Mouse (Mus musculus) cortical plate, adult 2 months (tissue): ENCODE measurements around the gene Smox. TPM values are rescaled to one million over a fixed set of nuclear protein-coding genes. Genes with fewer than 3 reads are reported as not detected.

Source experiments
- H3K27ac ChIP-seq: fragments of 200-500 bp; 2 replicates; pipeline ENCODE4 v1.5.1; 2012; ENCODE audit warnings: low read length, control low read depth, inconsistent platforms; ENCODE audit not compliant: insufficient read depth
- H3K4me1 ChIP-seq: fragments of 200-500 bp; 2 replicates; pipeline ENCODE4 v1.6.1; 2011; ENCODE audit warnings: low read length; ENCODE audit not compliant: control insufficient read depth, insufficient read depth
- H3K4me3 ChIP-seq: fragments of 200-500 bp; 2 replicates; pipeline ENCODE4 v1.5.1; 2011; ENCODE audit warnings: mild to moderate bottlenecking, low read length, control low read depth; ENCODE audit not compliant: insufficient read depth
- CTCF ChIP-seq: fragments of 200-500 bp; IDR thresholded peaks from 2 replicates; pipeline ENCODE4 v1.5.1; 2011; ENCODE audit warnings: mild to moderate bottlenecking, control low read depth, low read length; ENCODE audit not compliant: insufficient read depth; ENCODE audit errors: extremely low read depth
- POLR2A ChIP-seq: fragments of 200-500 bp; IDR thresholded peaks from 2 replicates; pipeline ENCODE4 v1.6.1; 2011; ENCODE audit warnings: mild to moderate bottlenecking, low read length, control low read depth; ENCODE audit not compliant: insufficient read depth; ENCODE audit errors: extremely low read depth
- polyA plus RNA-seq: library from polyadenylated mRNA; depleted of rRNA; stranded (reverse); fragments of >200 nt; gene quantifications from 2 replicates; pipeline ENCODE4 v1.2.3, GENCODE M21; 2012

The Smox gene
- polyA plus RNA-seq, 1 experiment, result 61.1 TPM

- Histone ChIP-seq H3K4me3 (no peak overlapping the region), H3K4me1 (no peaks in the 10 kb centered on the region), H3K27ac (no peak overlapping the region)
- no peak for TF ChIP-seq CTCF
- TF ChIP-seq POLR2A, result no peak
Observed at GRCm38 (mm10) chr2:131531271-131531670, 40.0 kb downstream of the Smox start.

- Histone ChIP-seq H3K27ac (no peak overlapping the region), H3K4me1 (no peaks in the 10 kb centered on the region), H3K4me3 (no peak overlapping the region)
- TF ChIP-seq POLR2A, result no peak
- TF ChIP-seq CTCF, result no peak
Observed at GRCm38 (mm10) chr2:131535168-131535567, 43.9 kb downstream of the Smox start.

- peaks cover 3% of the 10 kb centered on the region; the same call in 1 of the 2 replicates for H3K4me1 ChIP-seq
- TF ChIP-seq POLR2A (no peak), CTCF (no peak)
- no peak overlapping the region for H3K27ac ChIP-seq
- no peak overlapping the region for H3K4me3 ChIP-seq
Observed at GRCm38 (mm10) chr2:131538341-131538740, 47.0 kb downstream of the Smox start.

GRCm38 (mm10) chr2:131539780-131540179, 48.5 kb downstream of the Smox start:
- peaks cover 3% of the 10 kb centered on the region; the same call in 1 of the 2 replicates for H3K4me1 ChIP-seq
- no peak overlapping the region for H3K27ac ChIP-seq
- no peak overlapping the region for H3K4me3 ChIP-seq
- TF ChIP-seq CTCF (no peak), POLR2A (no peak)

DNA sequence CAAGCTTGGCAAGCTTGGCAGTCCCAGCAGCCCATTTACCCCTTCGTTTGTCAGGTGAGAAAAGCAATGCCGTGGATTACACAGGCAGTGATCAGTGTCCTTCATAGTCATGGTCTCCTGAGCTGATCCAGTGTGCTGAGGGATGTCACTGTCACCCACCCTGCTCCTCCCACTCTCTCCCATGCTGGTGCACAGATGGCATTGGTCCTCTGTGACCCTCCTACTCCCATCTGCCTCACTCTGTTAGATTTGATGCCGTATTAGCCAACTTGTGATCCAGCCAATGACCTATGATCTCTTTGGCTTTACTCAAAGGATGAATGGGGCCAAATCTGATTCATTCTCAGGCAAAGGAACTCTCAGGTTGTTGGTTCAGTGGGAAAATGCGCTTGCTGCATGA, 50.4 kb downstream of the Smox start:
- no peak overlapping the region for H3K27ac ChIP-seq
- TF ChIP-seq POLR2A (peak; percentile 15; the same call in 1 of the 2 replicates), CTCF (no peak)
- H3K4me1 ChIP-seq, result peaks cover 3% of the 10 kb centered on the region; the same call in 1 of the 2 replicates
- H3K4me3 ChIP-seq, result no peak overlapping the region

- Histone ChIP-seq H3K27ac (no peak overlapping the region), H3K4me3 (no peak overlapping the region), H3K4me1 (peaks cover 5% of the 10 kb centered on the region)
- TF ChIP-seq POLR2A (no peak), CTCF (peak; percentile 44)
Observed at GRCm38 (mm10) chr2:131542531-131542930, 51.2 kb downstream of the Smox start.

DNA sequence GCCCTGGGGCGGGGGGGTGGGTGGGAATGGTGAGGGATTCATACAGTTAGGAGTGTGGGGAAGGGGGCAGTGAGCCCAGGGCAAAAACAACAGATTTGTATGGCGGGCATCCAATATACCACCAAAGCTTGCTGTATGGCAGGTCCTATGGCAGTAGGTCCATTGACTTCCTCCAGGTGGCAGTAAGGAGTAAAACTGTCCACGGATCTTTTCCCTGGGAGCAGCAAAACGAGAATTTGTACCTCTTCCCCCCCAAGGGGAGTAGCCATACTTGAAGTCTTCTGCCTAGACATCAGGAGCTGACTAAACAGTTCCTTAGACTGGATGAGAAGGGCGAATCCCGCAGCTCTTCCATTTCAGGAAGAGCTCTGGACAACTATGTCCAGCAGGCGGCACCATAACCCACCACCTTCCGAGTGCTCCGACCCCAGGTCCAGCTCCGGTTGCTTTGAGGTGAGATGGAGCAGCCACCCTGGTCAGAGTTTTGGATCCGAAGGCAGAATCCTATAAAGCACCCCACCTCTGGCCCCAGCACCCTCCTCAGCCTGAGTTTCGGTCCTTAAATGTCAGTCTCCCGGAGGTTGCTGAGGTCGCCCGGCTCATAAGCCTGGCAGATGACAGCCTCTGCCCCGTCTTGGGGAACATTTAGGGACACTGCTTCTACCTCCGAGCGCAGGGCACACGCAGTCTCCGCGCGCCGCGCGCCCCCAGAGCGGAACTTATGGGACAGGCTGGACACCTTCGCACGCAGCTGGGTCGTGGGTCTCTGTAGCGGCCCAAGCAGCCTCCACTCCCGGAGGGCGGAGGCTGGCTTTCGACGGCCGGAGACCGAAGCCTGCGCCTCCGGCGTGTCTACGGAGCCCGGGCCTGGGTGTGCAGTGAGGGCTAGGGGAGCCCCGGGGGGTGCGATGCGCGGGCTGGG, 54.4 kb downstream of the Smox start:
- Histone ChIP-seq H3K4me3 (no peak overlapping the region), H3K4me1 (peaks cover 5% of the 10 kb centered on the region), H3K27ac (no peak overlapping the region)
- TF ChIP-seq POLR2A (no peak), CTCF (peak; percentile 39; the same call in 1 of the 2 replicates)

DNA sequence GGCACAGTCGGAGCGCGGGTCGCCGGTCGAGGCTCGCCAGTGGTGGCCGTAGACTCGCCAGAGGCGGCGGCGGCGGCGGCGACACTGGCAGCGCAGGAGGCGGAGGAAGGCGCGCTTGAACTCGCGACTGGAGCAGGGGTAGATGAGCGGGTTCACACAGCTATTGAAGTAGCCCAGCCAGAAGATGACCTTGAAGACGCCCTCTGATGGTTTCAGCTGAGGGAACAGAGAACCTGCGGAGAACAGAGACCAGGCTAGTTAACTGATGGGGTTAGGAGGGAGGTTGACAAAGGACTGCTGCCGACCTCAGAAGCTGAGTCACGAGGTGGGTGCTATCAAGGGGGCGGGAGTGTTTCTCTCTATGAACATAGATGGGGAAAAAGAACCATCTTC, 55.0 kb downstream of the Smox start:
- Histone ChIP-seq H3K27ac (no peak overlapping the region), H3K4me3 (no peak overlapping the region), H3K4me1 (peaks cover 5% of the 10 kb centered on the region)
- no peak for TF ChIP-seq POLR2A
- no peak for TF ChIP-seq CTCF

DNA sequence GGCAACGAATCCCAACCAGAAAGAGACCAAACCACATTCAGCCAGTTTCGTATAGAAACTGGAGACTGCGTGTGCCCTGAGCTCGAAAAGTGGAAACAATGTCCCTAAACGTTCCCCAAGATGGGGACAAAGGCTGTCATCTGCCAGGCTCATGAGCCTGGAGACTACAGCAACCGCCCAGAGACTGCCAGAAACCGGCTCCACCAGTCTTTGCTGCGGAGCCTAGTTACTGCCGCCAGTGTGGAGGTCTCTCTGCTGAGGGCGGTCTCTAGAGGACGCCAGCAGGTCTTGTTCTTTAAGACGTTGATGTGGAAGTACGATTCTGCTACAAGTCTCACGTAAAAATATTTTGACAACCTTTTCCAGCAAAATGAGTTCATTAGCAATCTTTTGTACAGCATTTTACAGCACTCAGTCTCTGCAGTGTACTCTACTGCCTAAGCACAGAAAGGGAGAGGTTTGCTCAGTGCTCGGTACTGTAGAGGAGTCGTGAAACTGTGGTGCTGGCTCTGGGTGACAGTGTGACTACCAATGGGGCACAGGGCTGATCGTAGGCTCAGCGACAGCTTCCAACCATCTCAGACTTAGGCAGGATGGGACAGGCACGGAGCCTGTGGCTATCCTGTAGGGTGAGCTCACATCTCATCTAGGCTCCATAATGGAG, 55.6 kb downstream of the Smox start:
- no peak overlapping the region for H3K27ac ChIP-seq
- TF ChIP-seq POLR2A (no peak), CTCF (no peak)
- peaks cover 1% of the 10 kb centered on the region for H3K4me1 ChIP-seq
- H3K4me3 ChIP-seq, result no peak overlapping the region

GRCm38 (mm10) chr2:131548330-131548729, 57.0 kb downstream of the Smox start:
- Histone ChIP-seq H3K4me1 (peaks cover 5% of the 10 kb centered on the region), H3K4me3 (no peak overlapping the region), H3K27ac (no peak overlapping the region)
- TF ChIP-seq CTCF, result no peak
- TF ChIP-seq POLR2A, result no peak
